Mouse (Mus musculus): ENCODE measurements around the gene Plekha7. TPM values are rescaled to one million over a fixed set of nuclear protein-coding genes. Genes with fewer than 3 reads are reported as not detected.

The Plekha7 gene
- polyA plus RNA-seq, 1 experiment: 19.3 TPM

GRCm38 (mm10) chr7:116198407-116198806 lies 109.8 kb downstream of the Plekha7 start:
- no peak for DNase-seq (ENCODE audit: low read depth, low spot score)
- WGBS: 5% methylated on average over 7 of the region's 7 CpGs

DNA sequence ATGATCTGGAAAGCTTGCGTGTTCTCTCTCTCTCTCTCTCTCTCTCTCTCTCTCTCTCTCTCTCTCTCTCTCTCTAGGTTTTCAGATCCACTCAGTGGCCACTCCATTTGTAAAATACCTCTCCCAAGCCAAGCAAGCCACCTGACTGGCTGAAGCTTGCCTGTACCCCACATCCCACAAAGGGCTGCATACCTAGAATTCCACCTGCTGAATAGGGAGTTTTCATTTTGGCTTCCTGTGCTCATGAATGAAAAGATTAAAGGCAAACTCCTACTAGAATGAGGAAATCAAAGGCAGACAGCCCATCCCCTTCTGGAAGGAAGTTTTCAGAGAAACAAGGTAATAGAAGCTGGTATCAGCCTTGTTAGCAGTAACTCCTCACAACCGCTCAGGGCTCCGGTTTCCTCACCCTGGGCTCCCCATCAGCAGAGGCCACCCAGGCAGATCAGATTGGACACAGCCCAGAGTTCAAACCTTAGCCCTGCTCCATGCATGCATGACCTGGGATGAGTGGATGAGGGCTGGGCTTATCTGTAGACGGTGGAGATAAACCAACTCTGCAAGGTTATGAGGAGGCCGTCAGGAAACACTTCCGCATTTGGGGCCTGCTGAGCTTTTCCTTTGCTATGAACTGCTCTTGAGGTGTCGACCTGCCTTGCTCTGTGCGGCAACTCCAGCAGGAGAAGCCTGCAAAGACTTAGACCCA lies 111.0 kb downstream of the Plekha7 start:
- WGBS: 33% methylated on average over 8 of the region's 8 CpGs
- no peak for DNase-seq (ENCODE audit: low read depth, low spot score)

- DNase-seq (ENCODE audit: low read depth, low spot score): no peak
- 66% methylated on average over 7 of the region's 7 CpGs for WGBS
These were observed 113.2 kb downstream of the Plekha7 start for GRCm38 (mm10) chr7:116194996-116195395.

GRCm38 (mm10) chr7:116192966-116193365 lies 115.2 kb downstream of the Plekha7 start:
- WGBS: 81% methylated on average over 7 of the region's 7 CpGs
- DNase-seq (ENCODE audit: low read depth, low spot score): no peak

DNA sequence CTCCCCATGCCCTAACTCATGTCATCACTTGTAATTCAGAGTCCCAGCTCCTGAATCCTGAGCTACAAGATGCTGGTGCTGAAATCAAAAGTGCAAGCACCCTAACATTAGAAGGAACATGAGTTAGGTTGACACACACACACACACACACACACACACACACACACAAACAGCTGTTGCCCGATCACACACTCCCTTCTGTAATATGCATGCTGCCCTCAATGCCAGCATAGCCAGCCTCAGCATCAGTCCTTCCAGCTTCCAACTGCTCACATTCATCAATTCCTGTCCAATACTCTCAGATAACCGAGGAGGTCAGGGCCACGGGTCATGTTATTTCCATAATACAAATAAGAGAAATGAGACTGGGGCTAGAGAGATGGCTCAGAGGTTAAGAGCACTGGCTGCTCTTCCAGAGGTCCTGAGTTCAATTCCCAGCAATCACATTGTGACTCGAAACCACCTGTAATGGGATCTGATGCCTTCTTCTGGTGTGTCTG lies 116.0 kb downstream of the Plekha7 start:
- 67% methylated on average over 4 of the region's 4 CpGs for WGBS
- no peak for DNase-seq (ENCODE audit: low read depth, low spot score)

GRCm38 (mm10) chr7:116191138-116191537 lies 117.0 kb downstream of the Plekha7 start:
- DNase-seq (ENCODE audit: low read depth, low spot score): no peak
- 20% methylated on average over 3 of the region's 3 CpGs for WGBS

GRCm38 (mm10) chr7:116189708-116190107 lies 118.5 kb downstream of the Plekha7 start:
- DNase-seq (ENCODE audit: low read depth, low spot score): no peak

DNA sequence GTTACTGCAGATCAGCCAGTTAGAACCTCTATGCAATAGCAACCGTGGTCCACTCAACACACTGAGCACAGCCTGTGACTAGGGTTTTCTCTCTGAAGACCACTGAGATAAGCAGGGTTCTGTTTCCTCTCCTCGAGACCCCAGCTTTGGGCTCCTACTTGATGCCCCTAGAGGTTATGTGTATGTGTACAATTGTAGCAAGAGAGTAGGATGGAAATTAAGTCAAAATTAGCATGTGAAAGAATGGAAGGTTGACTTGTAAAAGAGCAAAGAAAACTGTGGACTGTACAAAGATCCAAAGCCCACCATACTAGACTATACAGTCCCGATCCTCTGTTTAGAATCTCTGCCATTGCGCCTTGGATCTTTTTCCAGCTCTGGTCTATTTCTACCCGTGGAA lies 119.8 kb downstream of the Plekha7 start:
- 86% methylated on average over 5 of the region's 5 CpGs for WGBS
- DNase-seq (ENCODE audit: low read depth, low spot score): no peak

More at GRCm38 (mm10) chr7:116189708-116190107, 118.5 kb downstream of the Plekha7 start:
- WGBS: 72% methylated on average over 9 of the region's 9 CpGs

DNA sequence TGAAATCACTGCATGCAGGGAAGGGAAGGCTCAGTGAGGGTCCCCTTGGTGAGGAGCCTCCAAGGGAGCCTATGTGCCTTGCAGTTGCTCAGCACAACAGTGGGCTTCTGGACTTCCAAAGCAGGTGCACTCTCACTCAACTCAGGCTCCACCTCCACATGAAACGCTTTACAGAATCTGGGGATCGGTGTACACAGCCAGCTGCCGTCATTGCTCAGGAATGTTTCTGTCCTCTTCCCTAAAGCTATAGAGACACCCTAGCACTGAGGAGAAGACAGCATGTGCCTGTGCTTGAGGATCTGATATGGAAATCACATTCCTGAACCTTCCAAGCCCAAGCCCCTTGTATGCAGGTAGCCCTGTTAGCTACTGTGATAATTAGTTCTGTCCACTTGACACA lies 120.7 kb downstream of the Plekha7 start:
- no peak for DNase-seq (ENCODE audit: low read depth, low spot score)
- 78% methylated on average over 3 of the region's 3 CpGs for WGBS

DNA sequence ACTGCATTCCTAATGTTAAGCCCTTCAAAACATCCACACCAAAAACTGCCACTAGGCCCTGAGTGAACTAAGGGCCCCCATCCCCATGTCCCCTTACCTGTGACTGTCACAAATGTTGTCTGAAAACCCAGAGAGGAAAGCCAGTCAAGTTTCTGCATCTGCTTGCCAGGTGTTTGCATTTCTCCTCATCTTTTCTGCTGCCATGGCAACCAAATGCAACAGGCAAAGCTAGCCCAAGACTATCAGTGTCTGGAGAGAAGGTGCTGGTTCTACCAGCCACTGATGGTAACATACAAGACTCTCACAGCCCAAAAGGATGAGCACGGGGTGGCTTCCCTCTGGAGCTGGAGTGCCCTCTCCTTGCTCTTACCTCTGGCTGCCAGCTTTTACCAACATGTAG lies 121.3 kb downstream of the Plekha7 start:
- WGBS: 86% methylated on average over 1 of the region's 1 CpGs

DNA sequence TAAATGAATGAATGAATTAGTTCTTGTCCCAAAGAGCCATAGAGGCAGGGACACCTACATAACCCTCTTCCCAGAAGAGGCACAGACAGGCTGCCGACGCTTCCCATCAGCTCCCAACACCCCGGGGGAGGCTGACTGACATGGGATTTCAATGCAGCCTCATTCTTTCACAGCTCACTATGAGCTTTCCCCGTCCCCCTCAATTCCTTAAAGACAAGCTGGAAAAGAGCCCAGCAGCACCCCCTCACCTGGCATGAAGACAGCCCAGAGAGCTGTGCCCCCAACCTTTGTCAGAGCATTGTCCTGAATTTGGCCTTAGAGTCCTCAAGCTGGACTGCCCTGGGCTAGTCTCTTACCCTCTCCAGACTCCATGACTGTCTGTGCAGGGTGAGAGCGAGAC lies 122.0 kb downstream of the Plekha7 start:
- 85% methylated on average over 5 of the region's 5 CpGs for WGBS

More for the DNA sequence above, 121.3 kb downstream of the Plekha7 start:
- DNase-seq (ENCODE audit: low read depth, low spot score): no peak

GRCm38 (mm10) chr7:116184358-116185057 lies 123.7 kb downstream of the Plekha7 start:
- DNase-seq (ENCODE audit: low read depth, low spot score): no peak
- 85% methylated on average over 11 of the region's 11 CpGs for WGBS

More for the DNA sequence above, 122.0 kb downstream of the Plekha7 start:
- DNase-seq (ENCODE audit: low read depth, low spot score): no peak

- 100% methylated on average over 1 of the region's 1 CpGs for WGBS
- DNase-seq (ENCODE audit: low read depth, low spot score): no peak
These were observed 125.7 kb downstream of the Plekha7 start for GRCm38 (mm10) chr7:116182451-116182850.

DNA sequence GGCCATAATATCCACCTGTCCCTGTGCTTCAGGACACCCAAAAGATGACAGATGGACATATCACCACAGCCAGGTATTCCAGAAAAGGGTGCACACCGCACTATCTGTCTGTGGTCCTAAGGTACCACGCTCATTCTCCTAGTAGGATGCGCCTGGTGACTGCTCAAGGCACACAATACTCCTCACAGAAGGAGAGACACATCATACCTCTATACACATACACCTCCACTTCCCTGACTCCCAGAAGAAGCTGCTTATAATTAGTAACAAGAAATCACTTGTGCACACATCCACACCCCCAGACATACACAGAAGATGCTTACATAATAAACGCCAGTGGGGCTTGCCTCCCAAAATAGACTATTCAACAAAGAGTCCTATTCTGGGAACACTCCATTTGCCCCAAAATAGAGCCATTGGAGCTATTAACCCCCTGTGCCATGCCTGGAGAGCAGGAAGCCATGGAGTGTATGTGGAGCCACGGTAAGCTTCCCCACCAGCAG lies 126.7 kb downstream of the Plekha7 start:
- WGBS: 83% methylated on average over 5 of the region's 5 CpGs
- no peak for DNase-seq (ENCODE audit: low read depth, low spot score)

DNA sequence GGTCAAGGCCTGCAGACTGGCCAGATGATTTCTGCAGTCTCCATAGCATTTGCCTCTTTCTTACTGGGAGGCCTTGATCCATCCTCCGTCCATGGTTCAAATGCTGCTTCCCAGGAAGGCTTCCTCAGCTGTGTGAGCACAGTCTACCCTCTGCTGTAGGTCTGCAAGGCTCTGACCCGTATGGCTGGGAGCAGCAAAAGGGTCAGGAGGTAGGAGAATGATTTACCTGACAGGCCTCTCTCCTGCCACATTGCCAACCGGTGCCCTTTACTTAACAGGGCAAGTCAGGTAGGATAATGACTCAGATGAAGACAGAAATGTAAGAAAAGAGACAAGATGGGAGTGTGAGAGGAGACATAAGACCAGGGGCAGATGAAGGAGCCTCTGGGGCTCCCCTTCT lies 129.3 kb downstream of the Plekha7 start:
- WGBS: 81% methylated on average over 3 of the region's 3 CpGs
- DNase-seq (ENCODE audit: low read depth, low spot score): no peak

DNA sequence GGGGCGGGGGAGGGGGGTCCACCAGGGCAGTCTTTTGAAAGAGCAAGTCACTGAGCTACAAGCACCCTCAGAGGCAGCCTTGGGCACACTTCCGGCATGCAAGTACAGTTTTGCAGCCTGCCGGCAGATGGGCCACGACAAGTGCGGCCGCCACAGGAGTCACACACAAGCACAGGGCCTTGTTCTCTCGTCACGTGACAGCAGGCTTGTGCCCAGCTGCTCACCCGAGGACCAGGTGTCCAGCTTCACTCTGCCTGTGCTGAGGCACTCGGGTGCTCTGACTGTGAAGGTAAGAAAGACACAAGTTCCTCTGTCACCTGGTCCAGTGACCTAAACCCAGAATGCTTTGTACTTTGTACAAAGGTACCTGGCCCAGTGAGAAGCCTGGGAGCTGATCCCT lies 135.4 kb downstream of the Plekha7 start:
- no peak for DNase-seq (ENCODE audit: low read depth, low spot score)
- WGBS: 84% methylated on average over 10 of the region's 10 CpGs

GRCm38 (mm10) chr7:116169426-116169825 lies 138.8 kb downstream of the Plekha7 start:
- WGBS: 75% methylated on average over 4 of the region's 4 CpGs
- DNase-seq (ENCODE audit: low read depth, low spot score): no peak

DNA sequence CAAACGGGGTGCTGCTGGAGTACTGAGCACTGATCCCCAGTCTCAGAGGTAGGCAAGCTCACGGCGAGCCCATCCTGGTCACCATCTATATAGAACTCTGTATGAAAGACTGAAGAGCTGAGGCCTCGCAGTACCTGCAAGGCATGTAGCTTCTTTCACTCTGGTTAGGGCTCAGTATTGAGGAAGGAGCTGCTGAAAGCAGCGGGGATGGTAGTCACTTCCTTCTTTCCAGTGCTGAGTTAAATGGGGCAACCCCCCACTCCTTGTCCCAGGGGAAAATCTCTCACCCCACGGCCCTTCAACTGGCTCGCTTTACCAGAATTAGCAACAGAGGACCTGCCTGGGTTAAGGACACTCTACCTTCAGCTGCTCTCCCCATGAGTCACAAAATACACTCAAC lies 140.0 kb downstream of the Plekha7 start:
- DNase-seq (ENCODE audit: low read depth, low spot score): no peak
- WGBS: 86% methylated on average over 7 of the region's 7 CpGs

GRCm38 (mm10) chr7:116164232-116164631 lies 143.9 kb downstream of the Plekha7 start:
- WGBS: 82% methylated on average over 12 of the region's 12 CpGs
- DNase-seq (ENCODE audit: low read depth, low spot score): no peak

DNA sequence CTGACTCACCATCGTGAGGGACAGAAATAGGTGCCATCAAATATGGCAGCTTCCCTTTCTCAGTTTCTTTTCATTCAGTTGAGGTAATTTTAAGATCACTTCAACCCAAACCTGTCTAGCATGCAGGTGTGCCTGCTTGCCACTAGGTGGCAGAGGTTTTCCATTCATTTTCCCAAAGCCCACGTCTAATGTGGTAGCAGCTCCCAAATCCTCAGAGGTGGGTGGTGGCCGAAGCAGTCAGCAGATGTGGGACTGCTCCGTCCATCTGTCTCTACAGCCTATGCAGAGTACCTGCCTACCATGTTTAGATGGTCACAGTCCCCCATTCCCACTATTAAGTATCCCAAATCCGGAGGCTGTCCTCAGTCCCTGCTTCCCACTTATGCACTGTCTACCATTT lies 146.6 kb downstream of the Plekha7 start:
- peak; percentile 21 for DNase-seq (ENCODE audit: low read depth, low spot score)
- 20% methylated on average over 5 of the region's 5 CpGs for WGBS

GRCm38 (mm10) chr7:116156894-116157143 lies 151.4 kb downstream of the Plekha7 start:
- DNase-seq (ENCODE audit: low read depth, low spot score): no peak
- WGBS: 88% methylated on average over 14 of the region's 14 CpGs
